In the genomic region with DNA sequence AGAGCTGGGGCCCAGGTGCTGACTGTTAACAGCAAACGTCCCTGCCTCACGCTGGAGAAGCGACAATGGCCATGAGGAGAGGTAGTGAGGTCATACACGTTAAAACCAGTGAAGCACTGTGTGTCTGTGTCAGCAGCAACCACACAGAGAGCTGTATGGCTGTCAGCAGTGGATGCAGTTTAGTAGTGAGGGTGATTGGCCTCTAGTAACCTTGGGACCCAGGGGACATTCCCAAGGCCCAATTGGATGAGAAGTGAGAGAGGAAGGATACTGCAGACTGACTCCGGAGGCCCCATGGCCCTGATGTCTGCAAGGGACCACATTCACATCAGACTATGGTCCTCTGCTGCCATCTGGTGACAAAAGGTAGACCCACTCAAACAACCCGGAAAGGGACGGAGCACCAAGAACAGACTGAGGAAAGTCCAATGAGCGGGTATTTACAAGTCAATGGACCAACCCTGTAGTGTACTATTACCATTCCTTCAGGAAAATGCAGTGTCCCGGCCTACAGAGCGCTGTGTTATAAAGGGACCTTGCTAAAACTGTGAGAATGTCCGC, we compare ENCODE assay signal across 8 mouse cellular contexts. TPM values are rescaled to one million over a fixed set of nuclear protein-coding genes. Genes with fewer than 3 reads are reported as not detected.
A peak's percentile ranks its signal among the peaks of the same experiment; 100 is the strongest.
DNase-seq lines count a peak whose midpoint lies in the region; ATAC-seq and TF ChIP-seq lines count a peak whose summit lies in the region.

No protein-coding gene starts in this region.

- no peak overlapping the region for H3K4me3 ChIP-seq in lung, embryonic 14.5 days (ENCODE audit: low read depth, low read length)
- no peak overlapping the region for H3K4me3 ChIP-seq in heart, postnatal 0 days (ENCODE audit: low read depth, low read length)
- H3K4me3 ChIP-seq in lung, postnatal 0 days (ENCODE audit: low read depth, low read length): no peak overlapping the region

- ATAC-seq in lung, embryonic 14.5 days (ENCODE audit: insufficient read depth): peak; percentile 73
- ATAC-seq in heart, postnatal 0 days (ENCODE audit: insufficient read depth, low read depth): peak; percentile 77
- peak; percentile 30; the same call in 1 of the 2 replicates for ATAC-seq in lung, postnatal 0 days

- no peaks in the 10 kb centered on the region for H3K27me3 ChIP-seq in lung, embryonic 14.5 days (ENCODE audit: insufficient read depth, low read length)
- no peaks in the 10 kb centered on the region for H3K27me3 ChIP-seq in heart, postnatal 0 days (ENCODE audit: control insufficient read depth, insufficient read depth, low read length)
- no peaks in the 10 kb centered on the region for H3K27me3 ChIP-seq in lung, postnatal 0 days (replicated peaks; ENCODE audit: insufficient read depth, low read length)

- no peak for TF ChIP-seq EP300 in heart, postnatal 0 days (IDR thresholded peaks at IDR 0.05; ENCODE audit: low read depth)
- TF ChIP-seq EP300 in lung, postnatal 0 days (IDR thresholded peaks at IDR 0.05): no peak

- peak; percentile 79 for DNase-seq in lung, embryonic 14.5 days
- DNase-seq in lung, postnatal 25 days (ENCODE audit: low spot score): no peak
- DNase-seq in brain, adult 2 months (ENCODE audit: low read depth, low spot score): peak; percentile 70
- peak; percentile 63 for DNase-seq in heart, postnatal 0 days (ENCODE audit: low spot score)
- peak; percentile 47 to 70 for DNase-seq in kidney, postnatal 36 days
- peak; percentile 51 for DNase-seq in lung, postnatal 0 days (ENCODE audit: low spot score)
- DNase-seq in right cerebral cortex, postnatal 10 days (ENCODE audit: low spot score in 2 of 2): peak; percentile 66 to 79
- no peak for DNase-seq in cerebellum, adult 11-12 months

- peak; percentile 69 for TF ChIP-seq CTCF in lung, embryonic 14.5 days (IDR thresholded peaks at IDR 0.05; ENCODE audit: low read depth)
- TF ChIP-seq CTCF in heart, postnatal 0 days (IDR thresholded peaks at IDR 0.05; ENCODE audit: low read depth): peak; percentile 79
- TF ChIP-seq CTCF in lung, postnatal 0 days (IDR thresholded peaks at IDR 0.05): peak; percentile 71

- H3K4me1 ChIP-seq in lung, embryonic 14.5 days (ENCODE audit: insufficient read depth): no peaks in the 10 kb centered on the region
- H3K4me1 ChIP-seq in heart, postnatal 0 days (ENCODE audit: control insufficient read depth, insufficient read depth): 0 out of 2 replicates have a peak, but pooled peaks cover 4% of the 10 kb centered on the region
- H3K4me1 ChIP-seq in lung, postnatal 0 days (ENCODE audit: insufficient read depth, low read depth, low read length): no peaks in the 10 kb centered on the region

- no peak overlapping the region for H3K9ac ChIP-seq in lung, embryonic 14.5 days
- H3K9ac ChIP-seq in heart, postnatal 0 days (replicated peaks; ENCODE audit: low read depth, low read length): no peak overlapping the region
- H3K9ac ChIP-seq in lung, postnatal 0 days (replicated peaks; ENCODE audit: low read depth): no peak overlapping the region

- no peak overlapping the region for H3K4me2 ChIP-seq in lung, embryonic 14.5 days
- H3K4me2 ChIP-seq in heart, postnatal 0 days (ENCODE audit: low read depth, low read length): no peak overlapping the region
- no peak overlapping the region for H3K4me2 ChIP-seq in lung, postnatal 0 days (replicated peaks; ENCODE audit: low read depth, low read length)

- 68% methylated on average over 11 of the region's 11 CpGs for WGBS in lung, embryonic 14.5 days
- 58% methylated on average over 11 of the region's 11 CpGs for WGBS in heart, postnatal 0 days
- 69% methylated on average over 11 of the region's 11 CpGs for WGBS in lung, postnatal 0 days

- H3K9me3 ChIP-seq in lung, embryonic 14.5 days (ENCODE audit: low read depth, low read length): no peaks in the 10 kb centered on the region
- no peaks in the 10 kb centered on the region for H3K9me3 ChIP-seq in heart, postnatal 0 days (replicated peaks; ENCODE audit: control insufficient read depth, low read length)
- H3K9me3 ChIP-seq in lung, postnatal 0 days (ENCODE audit: low read length): no peaks in the 10 kb centered on the region

- H3K27ac ChIP-seq in lung, embryonic 14.5 days (ENCODE audit: low read depth): no peak overlapping the region
- H3K27ac ChIP-seq in heart, postnatal 0 days (ENCODE audit: low read depth): no peak overlapping the region
- H3K27ac ChIP-seq in lung, postnatal 0 days (ENCODE audit: low read length): no peak overlapping the region

- peaks cover 67% of the 10 kb centered on the region for H3K36me3 ChIP-seq in lung, embryonic 14.5 days (ENCODE audit: insufficient read depth)
- H3K36me3 ChIP-seq in heart, postnatal 0 days (replicated peaks; ENCODE audit: control insufficient read depth, insufficient read depth, low read length): peaks cover 62% of the 10 kb centered on the region
- H3K36me3 ChIP-seq in lung, postnatal 0 days (ENCODE audit: insufficient read depth, low read length): peaks cover 26% of the 10 kb centered on the region

RNA-seq across cellular contexts. Expression of a gene that starts 47.1 kb away (rescaled TPM):
- polyA plus RNA-seq in lung, embryonic 14.5 days (2014; fragmentation: Nextera tagmentation; extraction: Ambion mirVana): 196 and 200 TPM in 2 replicates
- 107 and 134 TPM in 2 replicates for total RNA-seq in heart, postnatal 0 days (2014; rRNA removed; ENCODE audit: low replicate concordance)
- polyA plus RNA-seq in heart, postnatal 0 days (2015; fragmentation: Nextera tagmentation; extraction: Ambion mirVana): 106 and 119 TPM in 2 replicates
- 109 and 112 TPM in 2 replicates for polyA plus RNA-seq in lung, postnatal 0 days (2015; fragmentation: Nextera tagmentation; extraction: Ambion mirVana)

Comparison
In these comparisons a context has a peak if more than half of its experiments do, and no peak if none do; other contexts are left out.
1. DNase-seq: peak in lung, embryonic 14.5 days (single experiment), brain, adult 2 months (single experiment), heart, postnatal 0 days (single experiment), kidney, postnatal 36 days (2 of 2), lung, postnatal 0 days (single experiment) and right cerebral cortex, postnatal 10 days (2 of 2); none in lung, postnatal 25 days (single experiment) and cerebellum, adult 11-12 months (single experiment).
2. Peak in every context shown above with its lines, with median percentiles within 50 percentile points of each other: ATAC-seq and CTCF ChIP-seq.